Mouse (Mus musculus): Measurements from ENCODE around the gene Wtap.
"Not testable (repeated sequence)": the region's sequence is repeated elsewhere in the genome, so short reads cannot be mapped to it uniquely, and the experiment has no call there.

Gene Wtap

GRCm38 (mm10) chr17:12994069-12994468 is at the start of gene Wtap:
Gene Wtap (minus strand): TSS chr17:12994169.
- DNase-seq = no peak

- not testable (repeated sequence) for DNase-seq
Measured at GRCm38 (mm10) chr17:13036627-13037192, 42.7 kb upstream of the Wtap start.

GRCm38 (mm10) chr17:13013316-13013715 is 19.3 kb upstream of the Wtap start:
- DNase-seq = no peak

GRCm38 (mm10) chr17:13009887-13010286 is 15.9 kb upstream of the Wtap start:
- DNase-seq = peak; percentile 37

GRCm38 (mm10) chr17:13008528-13008927 is 14.6 kb upstream of the Wtap start:
- no peak for DNase-seq

GRCm38 (mm10) chr17:13007730-13008425 is 13.9 kb upstream of the Wtap start:
- DNase-seq = peak; percentile 97

- no peak for DNase-seq
Measured at GRCm38 (mm10) chr17:13006984-13007383, 13.0 kb upstream of the Wtap start.

- DNase-seq = not testable (repeated sequence)
Measured at GRCm38 (mm10) chr17:13006546-13006945, 12.6 kb upstream of the Wtap start, which contains the start of gene Sod2. Gene Sod2 (plus strand): TSS chr17:13006846.

- DNase-seq = not testable (repeated sequence)
Measured at GRCm38 (mm10) chr17:13004436-13004835, 10.5 kb upstream of the Wtap start.

- not testable (repeated sequence) for DNase-seq
Measured at GRCm38 (mm10) chr17:13002243-13002642, 8.3 kb upstream of the Wtap start.

- DNase-seq = no peak
Measured at GRCm38 (mm10) chr17:12999069-12999468, 5.1 kb upstream of the Wtap start.

GRCm38 (mm10) chr17:12997890-12998289 is 3.9 kb upstream of the Wtap start:
- no peak for DNase-seq

- DNase-seq = peak; percentile 52
Measured at GRCm38 (mm10) chr17:12996345-12996744, 2.4 kb upstream of the Wtap start.

GRCm38 (mm10) chr17:12992470-12992991 is 1.4 kb downstream of the Wtap start:
- DNase-seq = peak; percentile 96

- DNase-seq = peak; percentile 82
Measured at GRCm38 (mm10) chr17:12991635-12992358, 2.2 kb downstream of the Wtap start.

GRCm38 (mm10) chr17:12991194-12991634 is 2.8 kb downstream of the Wtap start:
- DNase-seq = no peak

- DNase-seq = no peak
Measured at GRCm38 (mm10) chr17:12990567-12991145, 3.3 kb downstream of the Wtap start.

GRCm38 (mm10) chr17:12988096-12988495 is 5.9 kb downstream of the Wtap start:
- DNase-seq = not testable (repeated sequence)

- no peak for DNase-seq
Measured at GRCm38 (mm10) chr17:12983988-12984387, 10.0 kb downstream of the Wtap start.

GRCm38 (mm10) chr17:12978546-12978945 is 15.4 kb downstream of the Wtap start:
- no peak for DNase-seq

- DNase-seq = no peak
Measured at GRCm38 (mm10) chr17:12973851-12974250, 20.1 kb downstream of the Wtap start.

GRCm38 (mm10) chr17:12967173-12967572 is 26.8 kb downstream of the Wtap start:
- no peak for DNase-seq

GRCm38 (mm10) chr17:12963476-12963875 is 30.5 kb downstream of the Wtap start:
- DNase-seq = no peak

Measured in layer of hippocampus, adult 9-11 months (tissue).